Mouse (Mus musculus) common myeloid progenitor, adult 5-6 weeks (primary cell): ENCODE data around the gene Lgals12. TPM values are rescaled to one million over a fixed set of nuclear protein-coding genes. Genes with fewer than 3 reads are reported as not detected.
A peak's percentile ranks its signal among the peaks of the same experiment; 100 is the strongest.

Experiments used
- ATAC-seq: replicated peaks from 2 replicates; pipeline ENCODE4 v1.8.0; 2016; ENCODE audit warnings: low read depth, mild to moderate bottlenecking, moderate TSS enrichment, inconsistent platforms; ENCODE audit not compliant: poor library complexity, severe bottlenecking
- total RNA-seq: library from RNA; stranded (forward); fragments of 200-1000, 187-1606 nt; gene quantifications from 2 replicates; pipeline ENCODE4 v1.2.3, GENCODE M21; 2017

Lgals12 gene
- total RNA-seq, 1 experiment from 2014 or later, result not detected

- no peak for ATAC-seq
These were observed 21.7 kb downstream of the Lgals12 start for GRCm38 (mm10) chr19:7585279-7585678.

- no peak for ATAC-seq
These were observed 23.4 kb downstream of the Lgals12 start for GRCm38 (mm10) chr19:7583599-7583998.

- no peak for ATAC-seq
These were observed 23.9 kb downstream of the Lgals12 start for GRCm38 (mm10) chr19:7583101-7583500.

- ATAC-seq, result 0 out of 2 replicates have a peak, but pooled peaks have one; percentile 47
These were observed 26.0 kb downstream of the Lgals12 start for GRCm38 (mm10) chr19:7581042-7581441.

GRCm38 (mm10) chr19:7577710-7578109, 29.3 kb downstream of the Lgals12 start:
- ATAC-seq, result no peak

- no peak for ATAC-seq
These were observed 30.8 kb downstream of the Lgals12 start for GRCm38 (mm10) chr19:7576180-7576579.

- no peak for ATAC-seq
These were observed 37.3 kb downstream of the Lgals12 start for GRCm38 (mm10) chr19:7569650-7570049.

GRCm38 (mm10) chr19:7568364-7568763, 38.6 kb downstream of the Lgals12 start:
- no peak for ATAC-seq

GRCm38 (mm10) chr19:7566826-7567225, 40.2 kb downstream of the Lgals12 start:
- ATAC-seq, result no peak

GRCm38 (mm10) chr19:7564457-7564856, 42.5 kb downstream of the Lgals12 start:
- ATAC-seq, result no peak

- no peak for ATAC-seq
These were observed 43.3 kb downstream of the Lgals12 start for GRCm38 (mm10) chr19:7563676-7564075.

- ATAC-seq, result no peak
These were observed 44.3 kb downstream of the Lgals12 start for GRCm38 (mm10) chr19:7562601-7563129.

- no peak for ATAC-seq
These were observed 45.5 kb downstream of the Lgals12 start for GRCm38 (mm10) chr19:7561456-7561855.

- no peak for ATAC-seq
These were observed 47.0 kb downstream of the Lgals12 start for GRCm38 (mm10) chr19:7559986-7560385.

- ATAC-seq, result no peak
These were observed 48.3 kb downstream of the Lgals12 start for GRCm38 (mm10) chr19:7558675-7559074.

- ATAC-seq, result 0 out of 2 replicates have a peak, but pooled peaks have one; percentile 2
These were observed 49.1 kb downstream of the Lgals12 start for GRCm38 (mm10) chr19:7557844-7558243.

- peak; percentile 95 for ATAC-seq
These were observed 49.6 kb downstream of the Lgals12 start, which contains the start of gene Pla2g16 for GRCm38 (mm10) chr19:7557328-7557822. Gene Pla2g16, plus strand, starts transcription at chr19:7557459.

GRCm38 (mm10) chr19:7556641-7557040, 50.4 kb downstream of the Lgals12 start:
- no peak for ATAC-seq

GRCm38 (mm10) chr19:7554881-7555280, 52.1 kb downstream of the Lgals12 start:
- no peak for ATAC-seq

- ATAC-seq, result no peak
These were observed 53.6 kb downstream of the Lgals12 start for GRCm38 (mm10) chr19:7553441-7553840.

- peak; percentile 33 for ATAC-seq
These were observed 54.7 kb downstream of the Lgals12 start for GRCm38 (mm10) chr19:7552301-7552673.
